Mouse (Mus musculus) cerebellum, adult 9-11 months (tissue): ENCODE data around the gene Pam.
"Not testable (repeated sequence)": the region's sequence is repeated elsewhere in the genome, so short reads cannot be mapped to it uniquely, and the experiment has no call there.

Experiments
- DNase-seq: peaks from one replicate; pipeline ENCODE4 v3.0.0; 2022

Gene Pam

DNA sequence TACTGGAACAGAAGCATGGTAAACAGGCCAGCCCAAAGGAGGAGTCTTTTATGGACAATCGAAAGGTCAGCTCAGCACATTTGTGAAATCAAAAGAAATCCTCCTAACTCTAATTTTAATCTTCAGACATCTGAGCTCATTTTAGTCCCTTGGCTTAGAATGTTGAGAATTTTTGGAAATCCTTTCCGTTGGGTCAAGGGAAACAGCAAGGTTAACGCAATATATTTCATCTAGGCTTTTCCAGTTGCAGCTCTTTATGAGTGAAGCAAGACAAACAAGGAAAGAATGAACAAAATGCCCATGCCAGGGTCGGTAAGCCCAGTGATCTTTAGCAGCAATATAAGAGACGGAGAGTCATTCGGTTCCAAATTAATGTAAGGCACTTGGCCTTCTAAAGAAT lies 135.3 kb downstream of the Pam start:
- DNase-seq: no peak

DNA sequence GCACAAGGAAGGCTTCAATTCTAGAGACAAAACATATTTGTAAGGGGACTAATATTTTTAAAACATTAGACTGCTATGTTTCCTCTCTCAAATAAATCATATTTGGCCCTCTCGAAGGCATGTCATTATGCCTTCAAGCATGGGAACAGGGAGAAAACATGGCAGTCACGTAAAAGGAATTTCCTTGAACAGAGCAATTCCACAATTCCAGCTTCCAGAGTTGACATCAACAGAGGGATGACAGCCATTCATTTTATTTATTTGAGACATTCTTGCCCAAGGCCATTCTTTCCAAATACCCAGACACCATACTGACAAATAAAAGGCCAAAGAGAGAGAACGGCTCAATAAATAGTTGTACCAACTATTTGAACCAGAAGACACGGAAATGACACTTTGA lies 136.7 kb downstream of the Pam start:
- no peak for DNase-seq

DNA sequence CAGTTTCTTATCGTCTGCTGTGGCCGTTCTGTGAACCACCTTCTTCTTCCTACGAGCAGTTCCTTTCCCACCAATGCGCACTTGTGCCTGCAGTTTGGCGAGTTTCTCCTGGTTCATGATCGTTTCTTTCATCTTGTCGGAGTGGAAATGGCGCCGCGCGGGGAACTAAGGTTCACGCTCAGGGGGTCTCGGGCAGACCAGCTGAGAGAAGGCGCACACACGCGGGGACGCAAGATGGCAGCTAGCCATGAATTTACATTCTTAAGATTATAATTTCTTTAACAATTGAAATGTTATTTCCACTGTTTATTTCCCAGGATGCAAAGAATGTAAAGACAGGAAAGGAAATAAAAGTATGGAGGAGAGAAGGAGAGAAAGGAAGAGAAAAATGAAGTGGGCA lies 146.2 kb downstream of the Pam start:
- DNase-seq: not testable (repeated sequence)

DNA sequence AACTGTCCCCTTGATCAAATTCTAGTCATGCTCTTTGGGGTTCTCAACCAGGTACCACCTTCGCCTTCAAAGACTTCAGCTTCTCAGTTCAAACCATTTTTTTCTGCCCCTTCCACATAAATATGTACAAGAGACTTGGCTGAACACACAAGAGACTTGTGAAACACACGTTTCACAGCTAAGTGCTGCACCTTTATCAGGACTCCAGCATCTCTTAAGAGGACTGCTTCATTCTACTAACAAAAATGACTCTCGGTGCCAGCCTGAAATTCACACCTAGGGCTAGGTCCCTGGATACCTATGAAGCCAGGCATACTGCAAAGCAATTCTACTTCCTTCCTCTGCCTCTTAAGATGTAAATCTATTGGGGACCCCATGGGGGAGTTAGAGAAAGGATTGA lies 148.3 kb downstream of the Pam start:
- DNase-seq: no peak

DNA sequence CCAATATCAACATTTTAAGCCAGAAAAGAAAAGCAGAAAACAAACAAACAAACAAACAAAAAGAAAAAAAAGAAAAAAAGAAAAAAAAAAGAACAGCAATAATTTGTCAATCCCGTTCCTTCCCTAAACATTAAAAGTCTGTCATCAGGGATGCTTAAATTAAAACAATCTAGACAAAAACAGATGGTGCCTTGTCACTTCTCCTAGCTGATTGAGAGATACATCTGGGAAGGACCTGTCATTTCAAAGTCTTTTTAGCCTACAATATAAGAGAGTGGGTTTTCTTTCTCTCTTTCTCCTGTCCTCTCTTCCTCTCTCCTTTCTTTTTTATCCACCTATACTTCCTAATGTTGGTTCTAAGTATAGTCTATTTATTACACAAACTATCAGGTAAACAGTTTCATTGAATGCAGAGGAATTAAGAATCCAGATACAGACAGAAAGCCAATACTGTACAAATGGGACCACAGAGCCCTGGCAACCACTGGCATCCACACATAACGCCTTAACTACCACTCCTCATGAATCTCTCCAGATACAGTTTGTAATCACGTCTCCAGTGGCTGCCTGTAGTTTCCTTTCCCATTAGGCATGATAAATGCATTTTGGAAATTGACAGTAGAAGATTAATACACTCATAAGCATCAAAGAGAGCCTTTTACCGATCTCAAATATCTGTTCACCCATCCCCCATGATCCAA lies 151.4 kb downstream of the Pam start:
- DNase-seq: no peak

DNA sequence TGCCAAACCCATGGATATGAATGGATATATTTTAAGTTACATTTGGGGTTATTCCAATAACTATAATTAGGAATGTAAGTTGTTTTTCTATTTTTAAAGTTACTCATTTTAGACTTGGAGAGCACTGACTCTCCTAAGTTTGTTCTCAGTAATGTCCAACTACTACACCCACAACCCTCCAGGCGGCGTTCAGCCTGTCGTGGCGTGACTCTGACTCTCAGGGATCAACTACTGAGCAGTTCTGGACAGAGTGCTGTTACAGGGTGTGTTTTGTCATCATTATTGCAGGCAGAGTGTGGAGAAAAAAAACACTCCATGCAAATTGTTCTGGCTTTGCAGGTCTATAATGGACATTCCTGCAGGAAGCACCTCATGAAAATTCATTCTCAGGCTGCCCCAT lies 152.0 kb downstream of the Pam start:
- DNase-seq: no peak

DNA sequence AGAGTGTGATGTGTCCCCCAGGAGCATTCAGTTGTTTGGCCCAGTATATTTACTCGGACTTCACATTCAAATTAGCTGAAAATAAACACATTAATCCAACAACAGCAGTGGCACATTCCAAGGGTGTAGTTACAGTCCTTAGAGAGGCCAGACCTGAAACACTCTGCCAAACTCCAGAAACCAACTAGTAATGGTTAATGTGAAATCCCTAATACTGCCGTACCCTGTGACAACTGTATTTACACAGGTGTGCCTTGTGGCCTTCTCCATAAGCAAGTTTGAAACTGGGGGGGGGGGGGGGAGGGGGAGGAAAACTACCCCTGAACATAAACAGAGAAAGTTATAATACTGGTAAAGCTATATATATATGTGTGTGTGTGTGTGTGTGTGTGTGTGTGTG lies 152.5 kb downstream of the Pam start:
- no peak for DNase-seq

DNA sequence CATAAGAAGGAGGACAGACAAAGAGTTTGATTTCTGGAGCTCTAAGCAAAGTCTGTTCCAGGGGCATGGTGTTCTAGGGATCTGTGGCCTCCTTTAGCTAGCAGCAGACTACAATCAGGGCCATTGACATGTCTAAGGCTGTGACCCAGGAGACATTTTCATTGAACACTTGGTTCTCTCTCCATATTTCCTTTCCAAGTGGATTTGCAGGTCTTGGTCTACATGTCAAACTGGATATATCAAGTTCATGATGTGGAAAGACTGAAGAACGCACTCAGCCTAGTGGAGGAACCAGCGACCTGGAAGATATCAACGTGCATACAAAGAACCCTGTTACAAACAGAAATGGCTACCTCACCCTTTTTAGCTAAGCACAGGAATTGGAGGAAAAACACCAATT lies 156.9 kb downstream of the Pam start:
- DNase-seq: no peak

DNA sequence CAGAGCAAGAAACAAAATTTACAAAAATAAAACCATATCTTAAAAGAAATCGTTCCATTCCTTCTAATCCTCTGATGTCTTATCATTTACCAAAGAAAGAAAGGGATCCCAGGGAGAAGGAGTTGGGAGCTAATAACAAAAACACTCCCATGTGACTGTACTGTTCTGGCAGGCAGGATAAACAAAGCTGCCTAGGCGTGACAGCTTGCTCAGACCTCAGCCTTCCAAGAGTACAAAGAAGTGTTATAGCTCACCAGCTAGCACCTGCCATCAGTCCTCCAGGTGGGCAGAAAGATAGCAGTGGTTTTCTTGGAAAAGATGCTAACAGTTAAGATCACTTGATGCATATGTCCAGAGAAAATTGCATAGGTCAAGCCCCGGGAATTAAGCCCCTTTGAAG lies 157.4 kb downstream of the Pam start:
- DNase-seq: no peak

DNA sequence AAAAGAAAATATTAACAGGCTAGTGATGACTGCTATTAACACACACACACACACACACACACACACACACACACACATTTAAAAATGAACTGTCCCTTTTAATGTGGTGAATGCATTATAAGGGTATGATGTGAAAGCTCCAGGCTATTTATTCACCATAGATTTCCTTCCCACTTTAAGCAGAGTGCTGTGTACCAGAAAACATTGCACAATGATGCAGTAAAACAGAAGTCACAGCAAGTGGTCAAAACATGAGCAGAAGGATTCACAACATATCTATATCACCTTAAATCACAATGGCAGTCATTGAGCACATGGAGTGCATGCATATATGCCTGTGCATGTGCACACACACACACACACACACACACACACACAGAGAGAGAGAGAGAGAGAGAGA lies 160.5 kb downstream of the Pam start:
- DNase-seq: no peak

DNA sequence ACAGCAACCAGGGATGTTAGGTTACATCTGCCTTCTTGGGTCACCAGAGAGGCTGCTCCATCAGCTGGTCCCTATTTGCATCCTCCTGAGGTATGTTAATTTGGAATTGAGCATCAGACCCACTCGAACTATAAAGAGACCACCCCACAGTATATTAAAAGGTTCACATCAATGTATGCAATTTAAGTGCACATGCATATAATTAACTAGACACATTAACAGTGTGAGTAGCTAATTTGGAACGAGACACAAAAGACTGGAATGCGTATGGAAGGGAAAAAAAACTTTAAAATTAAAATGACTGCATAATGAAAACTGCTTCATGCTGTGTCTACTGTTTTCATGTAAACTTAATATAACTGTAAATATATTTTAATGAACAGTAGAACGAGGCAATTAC lies 164.2 kb downstream of the Pam start:
- no peak for DNase-seq

DNA sequence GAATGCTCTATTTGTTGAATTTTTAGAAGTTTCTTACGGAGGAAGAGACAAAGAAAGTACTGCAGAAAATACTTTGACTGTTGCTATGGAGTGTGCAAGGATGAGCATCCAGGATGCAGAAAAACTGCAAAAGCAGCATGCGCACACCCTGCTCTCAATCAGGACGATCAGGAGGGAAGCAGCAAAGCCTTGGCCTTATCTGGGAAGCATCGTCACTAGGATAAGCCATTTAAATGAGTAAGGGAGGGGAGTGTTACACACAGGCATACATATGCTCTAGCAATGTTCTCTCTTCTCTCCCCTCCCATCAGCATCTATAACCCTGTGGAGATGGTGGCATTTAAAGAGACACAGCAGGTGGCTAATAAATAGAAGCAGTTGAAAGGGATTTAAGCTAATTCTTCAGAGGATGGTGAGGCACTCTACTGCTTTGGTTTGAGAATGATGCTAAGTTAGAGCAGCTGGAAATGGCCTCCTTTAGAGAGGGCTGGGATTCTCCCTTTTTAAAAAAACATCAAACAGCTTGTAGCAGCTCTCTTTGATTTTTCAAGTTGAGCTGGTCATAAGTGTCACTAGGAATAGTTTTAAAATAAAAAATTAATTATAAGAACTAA lies 165.9 kb downstream of the Pam start:
- DNase-seq: no peak

DNA sequence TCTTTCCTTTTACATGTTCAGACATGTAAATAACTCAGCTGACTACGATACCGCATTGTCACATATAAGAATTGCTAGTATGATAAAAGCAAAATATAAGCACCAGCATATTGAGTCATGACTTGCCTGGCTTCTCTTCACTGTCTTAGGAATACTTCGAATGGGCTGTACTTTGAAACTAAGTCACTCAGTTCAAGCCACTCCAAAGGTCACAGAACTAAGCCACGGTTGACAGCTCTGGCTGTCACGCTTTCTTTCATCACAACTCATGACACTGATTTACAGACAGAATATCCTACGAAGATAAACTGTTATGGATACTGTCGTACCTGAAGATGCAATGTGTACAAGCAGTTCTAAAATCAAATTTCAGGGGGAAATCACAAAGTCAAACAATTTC lies 168.7 kb downstream of the Pam start:
- no peak for DNase-seq

DNA sequence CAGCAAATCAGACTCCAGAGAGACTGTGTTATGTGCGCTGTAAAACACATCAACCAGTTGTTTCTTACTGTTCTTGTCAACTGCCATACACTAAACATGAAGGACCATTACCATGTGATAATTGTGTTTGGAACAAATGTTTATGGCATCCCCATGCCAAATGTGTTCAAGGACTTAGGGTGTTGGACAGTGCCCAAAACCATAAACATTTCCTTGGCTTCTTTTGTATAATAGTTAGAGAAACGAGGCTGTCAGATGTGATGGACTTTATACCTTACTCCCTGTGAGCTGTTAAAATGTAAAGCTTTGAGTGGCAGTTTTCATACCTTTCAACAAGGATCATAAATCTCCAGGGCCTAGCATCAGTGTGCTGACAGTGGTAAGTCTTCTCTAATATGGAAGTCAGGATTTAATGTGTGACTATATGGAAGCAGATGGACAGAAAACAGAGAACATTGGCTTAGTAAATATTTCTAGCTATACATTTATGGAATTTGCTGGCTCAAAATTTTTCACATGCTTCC lies 169.4 kb downstream of the Pam start:
- no peak for DNase-seq

DNA sequence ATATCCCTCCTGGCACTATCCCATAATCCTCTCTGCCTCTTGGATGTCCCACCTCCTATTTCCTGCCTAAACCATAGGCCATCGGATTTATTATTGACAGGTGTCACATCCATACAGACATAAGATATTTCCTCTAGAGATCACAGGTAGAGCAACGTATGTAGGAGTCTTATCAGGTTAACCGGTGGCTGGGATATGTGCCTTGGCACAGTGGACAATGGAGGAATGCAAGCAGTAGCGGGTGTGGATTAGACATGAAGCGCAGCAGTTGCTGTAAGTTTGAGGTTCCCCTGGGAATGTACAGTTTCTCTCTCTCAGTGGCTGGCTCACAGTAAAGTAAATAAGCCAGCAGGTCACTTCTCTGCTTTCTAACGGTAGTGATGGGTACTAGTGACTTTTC lies 173.1 kb downstream of the Pam start:
- DNase-seq: no peak

DNA sequence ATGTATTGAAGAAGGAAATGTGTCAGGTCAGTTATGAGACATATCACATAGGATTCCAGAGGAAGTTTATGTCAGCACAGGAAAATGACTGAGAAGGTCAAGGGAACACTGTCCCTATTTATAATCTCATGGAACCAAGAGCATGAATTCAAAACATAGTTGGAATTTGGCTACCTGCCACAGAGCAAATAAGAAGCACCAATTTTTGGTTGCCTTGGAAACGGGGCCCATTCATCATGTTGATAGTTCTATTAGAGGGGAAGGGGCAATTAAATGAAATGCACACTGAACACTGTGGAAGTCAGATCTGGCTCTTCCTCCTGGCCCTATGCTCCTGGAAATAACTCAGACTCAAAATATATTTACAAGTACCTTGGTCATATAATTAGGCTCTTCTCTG lies 173.6 kb downstream of the Pam start:
- no peak for DNase-seq

DNA sequence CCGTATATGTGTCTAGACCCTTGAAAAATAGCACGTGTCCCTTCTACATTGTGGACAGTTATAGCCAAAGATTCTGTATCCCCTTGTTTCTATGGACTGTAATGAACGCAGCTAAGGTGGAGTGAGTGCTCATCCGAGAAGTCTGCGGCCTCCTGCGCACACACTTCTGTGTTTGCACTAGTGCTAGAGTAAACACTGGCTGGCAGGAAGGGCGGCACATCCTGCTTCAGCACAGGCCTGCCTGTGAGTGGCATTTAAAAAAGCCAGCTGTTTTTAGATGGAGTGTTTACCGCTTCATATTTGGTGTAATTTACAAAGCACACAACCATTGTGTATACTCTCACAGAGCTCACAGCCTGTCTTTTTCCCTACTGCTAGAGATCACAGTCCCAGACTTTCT lies 177.0 kb downstream of the Pam start:
- DNase-seq: no peak

DNA sequence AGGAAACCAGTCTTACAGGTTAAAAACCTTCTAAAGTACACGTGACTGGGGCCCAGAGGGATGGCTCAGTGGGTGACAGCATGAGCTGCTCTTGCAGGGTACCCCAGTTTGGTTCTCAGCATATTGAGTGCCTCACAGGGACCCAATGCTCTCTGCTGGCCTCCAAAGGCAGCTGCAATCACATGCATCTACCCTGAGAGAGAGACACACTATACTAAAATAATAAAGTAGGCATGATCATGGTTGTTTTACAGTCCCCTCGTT lies 178.5 kb downstream of the Pam start:
- DNase-seq: no peak

DNA sequence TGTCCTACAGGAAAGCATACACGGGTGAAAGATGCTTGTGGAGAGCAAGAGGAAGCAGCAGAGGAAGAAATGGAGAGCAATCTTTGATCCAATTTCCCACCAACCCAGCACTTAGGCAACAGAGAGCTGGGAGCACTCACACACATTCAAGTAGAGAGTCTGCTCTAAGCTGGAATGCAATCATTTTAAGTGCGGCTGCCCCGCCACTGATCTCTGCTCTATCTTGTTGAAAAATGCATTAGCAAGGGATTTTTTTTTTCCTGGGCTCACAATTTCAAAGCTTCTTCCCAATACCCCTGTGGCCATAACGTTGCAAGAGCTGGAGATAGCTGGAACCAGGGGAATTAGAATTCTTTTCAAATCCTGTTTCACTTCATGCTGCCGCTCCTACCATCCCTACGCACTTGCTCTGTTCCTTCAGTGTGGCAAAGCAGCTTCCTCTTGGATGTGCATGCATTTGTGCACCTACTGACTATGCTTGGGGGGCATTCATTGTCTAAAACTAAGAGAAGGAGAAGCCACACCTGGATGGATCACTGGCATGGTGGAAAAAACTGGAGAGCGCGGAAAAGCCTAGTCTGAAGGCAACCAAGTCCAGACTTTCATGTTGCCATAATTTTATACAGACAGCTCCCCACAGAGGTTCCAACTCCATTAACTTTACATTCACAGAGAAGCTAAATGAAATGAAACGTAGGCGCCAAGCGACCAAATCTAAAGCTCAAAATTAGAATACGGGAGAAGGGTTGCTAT lies 179.1 kb downstream of the Pam start:
- DNase-seq: no peak

DNA sequence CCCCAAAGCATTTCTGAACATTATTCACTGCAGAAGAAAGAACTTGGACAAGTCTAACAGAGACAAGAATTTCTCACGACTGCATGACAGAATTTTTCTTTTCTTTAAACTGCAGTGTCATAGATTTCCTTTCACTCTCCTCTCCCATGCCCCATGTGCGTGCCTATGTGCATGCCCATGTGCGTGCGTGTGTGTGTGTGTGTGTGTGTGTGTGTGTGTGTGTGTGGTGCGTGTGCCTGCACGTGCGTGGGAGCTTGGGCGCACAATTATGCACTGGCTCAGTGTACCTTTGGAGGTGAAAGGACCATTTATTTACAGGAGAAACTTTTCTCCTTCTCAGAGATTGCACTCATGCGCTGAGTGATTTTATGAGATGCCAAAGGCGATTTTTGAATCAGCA lies 179.7 kb downstream of the Pam start:
- DNase-seq: no peak

DNA sequence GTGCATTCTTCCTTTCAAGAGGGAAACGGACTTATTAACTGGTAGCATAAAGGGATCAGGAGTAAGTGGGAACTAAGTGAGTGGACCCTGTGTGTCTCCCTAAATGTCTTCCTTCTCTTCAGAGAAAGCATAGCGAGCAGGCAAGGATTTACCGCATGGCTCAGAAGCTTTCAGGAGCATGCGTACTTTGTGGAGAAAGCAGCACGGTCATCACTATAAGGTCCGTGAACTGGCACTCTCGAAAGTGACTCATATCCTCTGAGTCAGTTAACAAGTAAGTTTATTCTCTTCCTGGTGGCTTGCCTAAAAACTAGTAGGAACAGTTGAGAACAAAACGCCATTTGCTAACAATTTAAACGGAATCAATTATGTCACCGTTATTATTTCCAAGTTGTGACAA lies 184.6 kb downstream of the Pam start:
- DNase-seq: no peak

DNA sequence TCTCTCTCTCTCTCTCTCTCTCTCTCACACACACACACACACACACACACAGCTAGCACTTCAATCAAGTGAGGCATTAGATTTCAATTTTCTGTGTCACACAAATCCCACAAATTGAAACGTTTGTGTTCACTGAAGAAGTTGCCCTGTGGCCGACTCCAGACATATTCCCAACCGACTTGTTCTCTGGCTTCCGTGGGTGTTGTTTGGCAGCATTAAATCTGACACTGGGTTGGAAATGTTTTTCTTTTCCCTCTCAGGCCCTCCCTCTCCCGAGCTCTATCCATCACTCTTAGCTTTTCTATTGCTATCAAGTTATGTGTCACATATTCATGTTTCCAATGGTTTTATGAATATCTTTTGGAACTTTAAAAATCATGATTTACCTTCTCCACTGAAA lies 185.9 kb downstream of the Pam start:
- DNase-seq: no peak

DNA sequence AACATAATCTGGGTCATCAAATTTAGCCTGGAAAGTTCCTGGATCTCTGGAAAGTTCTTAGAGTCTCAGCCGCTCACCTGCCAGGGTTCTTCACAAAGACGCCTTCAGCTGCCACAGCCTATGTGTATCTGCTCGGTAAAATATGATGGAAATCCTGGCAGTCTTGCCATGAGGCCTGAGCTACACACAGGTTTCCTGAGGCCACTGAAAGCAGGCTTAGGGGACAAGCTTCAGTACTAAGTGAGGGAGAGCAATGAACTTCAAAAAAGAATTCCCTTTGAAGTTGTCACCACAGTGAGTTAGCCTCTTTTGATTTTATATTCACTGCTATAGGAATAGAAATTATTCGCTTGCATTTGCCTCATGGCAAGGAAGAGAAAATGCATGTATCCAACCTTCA lies 186.7 kb downstream of the Pam start:
- DNase-seq: no peak

DNA sequence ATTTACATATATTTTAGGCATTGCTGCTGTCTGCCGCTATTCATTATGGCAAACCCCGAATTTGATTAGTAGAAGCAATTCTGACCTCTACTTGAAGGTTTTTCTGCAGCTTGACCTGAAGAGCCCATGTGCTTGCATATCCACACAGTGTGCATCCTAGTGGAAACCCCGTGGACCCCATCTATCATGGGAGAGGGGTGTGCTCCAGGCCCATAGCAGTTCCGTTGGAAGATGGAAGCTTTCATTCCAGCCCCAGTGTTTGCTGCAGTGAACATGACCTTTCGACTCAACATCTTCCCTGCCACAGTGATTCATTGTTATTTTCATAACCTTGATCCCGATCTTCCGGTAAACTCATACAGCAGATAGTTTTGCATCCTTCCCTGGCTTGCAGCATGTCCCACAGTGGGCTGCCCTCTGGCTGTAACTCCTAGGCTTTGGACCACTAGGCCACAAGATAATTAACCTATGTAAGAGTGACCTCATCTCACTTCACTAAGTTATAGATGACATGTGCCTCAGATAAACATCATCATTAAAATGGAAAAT lies 191.5 kb downstream of the Pam start:
- no peak for DNase-seq
